Mouse (Mus musculus) spleen, adult 2 months (tissue): ENCODE measurements around the gene Utp11. TPM values are rescaled to one million over a fixed set of nuclear protein-coding genes. Genes with fewer than 3 reads are reported as not detected.
A peak's percentile ranks its signal among the peaks of the same experiment; 100 is the strongest.
"Not testable (repeated sequence)": the region's sequence is repeated elsewhere in the genome, so short reads cannot be mapped to it uniquely, and the experiment has no call there.

ENCODE experiments used
- DNase-seq, 2 experiments: peaks; one replicate each; pipeline versions ENCODE4 v3.0.0 to v3.0.0-alpha.2; 2012 to 2021; ENCODE audit warnings: low spot score in 2 of 2, low read depth in 1 of 2
- H3K27ac ChIP-seq: fragments of 200-500 bp; 2 replicates; pipeline ENCODE4 v1.5.1; 2012; ENCODE audit warnings: low read length, inconsistent platforms; ENCODE audit not compliant: insufficient read depth
- H3K27me3 ChIP-seq: fragments of 200-500 bp; 2 replicates; pipeline ENCODE4 v1.6.1; 2012; ENCODE audit warnings: mild to moderate bottlenecking, moderate library complexity, low read length, inconsistent platforms; ENCODE audit not compliant: control insufficient read depth, insufficient read depth
- H3K36me3 ChIP-seq: fragments of 200-500 bp; 2 replicates; pipeline ENCODE4 v1.6.1; 2012; ENCODE audit warnings: mild to moderate bottlenecking, low read length, inconsistent platforms; ENCODE audit not compliant: control insufficient read depth, insufficient read depth
- H3K4me1 ChIP-seq: fragments of 200-500 bp; 2 replicates; pipeline ENCODE4 v1.6.1; 2011; ENCODE audit warnings: inconsistent platforms; ENCODE audit not compliant: control insufficient read depth, insufficient read depth, insufficient read length
- H3K4me3 ChIP-seq: fragments of 200-500 bp; 2 replicates; pipeline ENCODE4 v1.5.1; 2011; ENCODE audit warnings: mild to moderate bottlenecking, inconsistent platforms; ENCODE audit not compliant: insufficient read depth, insufficient read length; ENCODE audit errors: extremely low read depth
- CTCF ChIP-seq: fragments of 200-500 bp; IDR thresholded peaks from 2 replicates; pipeline ENCODE4 v1.5.1; 2011; ENCODE audit warnings: mild to moderate bottlenecking, inconsistent platforms; ENCODE audit not compliant: insufficient read depth, insufficient read length, insufficient replicate concordance; ENCODE audit errors: extremely low read depth
- POLR2A ChIP-seq: fragments of 200-500 bp; IDR thresholded peaks from 2 replicates; pipeline ENCODE4 v1.6.1; 2011; ENCODE audit warnings: low read depth, low read length, inconsistent platforms
- WGBS: fragments of 180-500 bp; shearing (Covaris S2); methylation state at CpG from one replicate; pipeline ENCODE4 v1.1.7; 2018; 5-methylcytosine and 5-hydroxymethylcytosine counted together
- polyA plus RNA-seq: library from polyadenylated mRNA; depleted of rRNA; stranded (reverse); fragments of >200 nt; gene quantifications from 2 replicates; pipeline ENCODE4 v1.2.3, GENCODE M21; 2012

Gene Utp11
- polyA plus RNA-seq, 1 experiment, result 3.4 TPM

DNA sequence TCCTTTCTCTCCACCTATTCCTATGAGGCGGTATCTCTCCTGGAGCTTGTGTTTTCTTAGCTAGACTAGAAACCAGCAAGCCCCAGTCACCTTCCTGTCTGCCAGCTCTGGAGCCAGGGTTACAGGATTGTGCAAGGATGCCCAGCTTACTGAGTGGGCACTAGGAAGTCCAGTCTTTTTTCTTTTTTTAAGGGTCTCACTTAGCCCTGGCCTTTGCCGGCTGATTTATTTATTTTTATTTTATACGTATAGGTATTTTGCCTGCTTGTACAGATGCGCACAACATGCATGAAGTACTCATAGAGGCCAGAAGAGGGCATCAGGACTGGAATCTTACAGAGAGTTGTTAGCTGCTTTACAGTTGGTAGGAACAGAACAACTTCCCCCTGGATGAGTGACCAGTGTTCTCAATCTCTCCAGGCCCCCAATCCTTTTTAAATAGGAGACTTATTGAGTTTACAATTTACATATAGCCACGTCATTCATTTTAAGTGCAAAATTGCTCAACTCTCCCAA, 17.4 kb upstream of the Utp11 start:
- Histone ChIP-seq H3K27me3 (no peaks in the 10 kb centered on the region), H3K4me3 (no peak overlapping the region), H3K4me1 (peaks cover 15% of the 10 kb centered on the region; the same call in 1 of the 2 replicates), H3K27ac (no peak overlapping the region), H3K36me3 (no peaks in the 10 kb centered on the region)
- DNase-seq, result peak in 1 of 2 experiments; percentile 48
- TF ChIP-seq CTCF (peak; percentile 14; the same call in 1 of the 2 replicates), POLR2A (no peak)
- WGBS, result 4% methylated on average over 5 of the region's 5 CpGs

DNA sequence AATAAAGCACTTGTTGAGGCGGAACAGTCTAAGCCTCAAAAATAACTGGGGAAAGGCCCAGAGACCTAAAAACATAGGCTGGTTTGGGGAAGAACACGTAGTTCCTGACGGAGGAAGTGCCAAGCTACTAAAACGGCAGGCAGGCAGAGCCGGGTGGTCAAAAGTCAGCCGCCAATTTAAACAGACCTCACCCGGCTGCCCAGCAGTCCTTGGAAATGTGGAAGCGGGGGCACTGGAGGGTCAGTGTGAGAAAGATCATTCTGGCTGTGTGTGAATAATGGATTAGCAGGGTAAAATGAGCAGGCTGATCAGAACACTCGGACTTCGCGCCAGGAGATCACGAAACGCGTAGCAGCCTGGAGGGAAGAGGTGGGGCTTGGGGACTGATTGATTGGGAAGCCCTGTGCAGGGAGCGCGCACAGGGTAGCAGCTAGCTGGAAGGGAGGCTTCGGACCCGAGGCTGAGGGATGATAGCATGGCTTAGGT, 16.6 kb upstream of the Utp11 start:
- peak in 1 of 2 experiments; percentile 37 for DNase-seq
- Histone ChIP-seq H3K4me1 (peaks cover 13% of the 10 kb centered on the region; the same call in 1 of the 2 replicates), H3K27ac (peak overlapping the region; percentile 86)

DNA sequence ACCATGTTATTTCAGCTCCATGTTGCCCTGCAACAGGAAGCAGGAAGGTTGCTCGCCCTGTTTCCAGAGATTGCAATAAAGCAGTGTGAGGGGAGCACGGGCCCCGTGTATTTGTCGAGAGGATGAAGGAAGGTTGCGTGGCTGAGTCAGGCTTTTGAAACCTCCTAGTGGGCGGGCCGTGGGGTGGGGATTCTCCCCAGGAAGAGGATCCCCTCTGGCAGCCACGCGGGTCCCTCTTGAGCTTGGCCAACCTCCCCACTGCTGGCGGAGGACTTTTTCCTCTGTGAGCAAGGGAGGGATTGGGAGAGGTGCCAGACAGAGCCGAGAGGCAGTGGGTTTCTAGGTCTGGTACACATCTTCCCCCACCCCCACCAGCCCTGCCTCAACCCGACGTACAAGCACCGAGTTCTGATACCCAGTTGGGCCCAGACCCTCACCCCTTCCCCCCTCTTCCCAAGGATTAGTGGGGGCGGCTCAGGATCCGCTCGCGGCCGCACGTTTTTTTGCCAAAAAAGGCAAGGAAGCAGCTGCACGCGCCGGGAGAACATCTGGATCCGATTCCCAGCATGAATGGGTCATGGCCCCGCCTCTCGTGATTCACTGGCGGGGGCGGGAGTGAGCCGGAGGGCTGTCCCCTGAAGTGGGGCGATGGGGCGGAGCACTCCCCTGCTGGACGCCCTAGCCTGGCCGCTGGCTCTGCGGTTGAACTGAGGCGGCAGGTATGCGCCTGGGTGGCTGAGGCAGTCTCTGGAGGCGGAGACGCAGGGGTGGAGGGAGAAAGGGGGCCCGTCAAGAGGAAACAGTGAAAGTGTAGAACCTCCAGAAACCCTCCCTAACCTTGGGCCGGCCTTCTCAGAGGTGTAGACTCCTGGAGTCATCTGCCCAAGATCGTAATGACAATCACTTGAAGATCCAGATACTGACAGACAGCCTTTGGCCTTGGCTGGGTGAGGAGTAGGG, 15.4 kb upstream of the Utp11 start:
- H3K27me3 ChIP-seq, result no peaks in the 10 kb centered on the region
- peak overlapping the region; percentile 47 for H3K4me3 ChIP-seq
- DNase-seq, result peak in 1 of 2 experiments; percentile 84
- peak overlapping the region; percentile 86 for H3K27ac ChIP-seq
- TF ChIP-seq POLR2A (no peak; the same call in 1 of the 2 replicates), CTCF (0 out of 2 replicates have a peak, but pooled peaks have one; percentile 1)
- WGBS, result 1% methylated on average over 41 of the region's 41 CpGs
- no peaks in the 10 kb centered on the region for H3K36me3 ChIP-seq
- H3K4me1 ChIP-seq, result peaks cover 25% of the 10 kb centered on the region; the same call in 1 of the 2 replicates

More for the DNA sequence above, 16.6 kb upstream of the Utp11 start:
- 4% methylated on average over 18 of the region's 18 CpGs for WGBS
- Histone ChIP-seq H3K36me3 (no peaks in the 10 kb centered on the region), H3K4me3 (peak overlapping the region; percentile 31), H3K27me3 (no peaks in the 10 kb centered on the region)
- TF ChIP-seq POLR2A (no peak), CTCF (no peak)

DNA sequence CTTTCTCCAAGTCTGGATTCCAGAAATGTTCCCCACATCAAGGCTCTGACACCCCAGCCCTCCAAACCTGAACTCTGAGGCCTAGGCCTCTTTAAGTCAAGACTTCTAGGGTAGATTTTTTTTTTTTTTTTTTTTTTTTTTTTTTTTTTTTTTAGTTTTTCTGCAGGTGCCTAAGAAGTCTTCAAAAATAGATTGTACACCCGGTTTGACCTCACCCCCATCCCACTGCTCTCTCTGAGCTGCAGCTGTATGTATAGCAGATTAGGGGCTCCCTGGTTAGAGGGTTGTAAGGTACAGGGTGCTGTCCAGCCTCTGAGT, 14.8 kb upstream of the Utp11 start:
- Histone ChIP-seq H3K4me1 (peaks cover 31% of the 10 kb centered on the region; the same call in 1 of the 2 replicates), H3K27ac (peak overlapping the region; percentile 86)
- H3K4me3 ChIP-seq, H3K27me3 ChIP-seq, DNase-seq, H3K36me3 ChIP-seq: not testable (repeated sequence)
- WGBS, result 0% methylated on average over 1 of the region's 1 CpGs

DNA sequence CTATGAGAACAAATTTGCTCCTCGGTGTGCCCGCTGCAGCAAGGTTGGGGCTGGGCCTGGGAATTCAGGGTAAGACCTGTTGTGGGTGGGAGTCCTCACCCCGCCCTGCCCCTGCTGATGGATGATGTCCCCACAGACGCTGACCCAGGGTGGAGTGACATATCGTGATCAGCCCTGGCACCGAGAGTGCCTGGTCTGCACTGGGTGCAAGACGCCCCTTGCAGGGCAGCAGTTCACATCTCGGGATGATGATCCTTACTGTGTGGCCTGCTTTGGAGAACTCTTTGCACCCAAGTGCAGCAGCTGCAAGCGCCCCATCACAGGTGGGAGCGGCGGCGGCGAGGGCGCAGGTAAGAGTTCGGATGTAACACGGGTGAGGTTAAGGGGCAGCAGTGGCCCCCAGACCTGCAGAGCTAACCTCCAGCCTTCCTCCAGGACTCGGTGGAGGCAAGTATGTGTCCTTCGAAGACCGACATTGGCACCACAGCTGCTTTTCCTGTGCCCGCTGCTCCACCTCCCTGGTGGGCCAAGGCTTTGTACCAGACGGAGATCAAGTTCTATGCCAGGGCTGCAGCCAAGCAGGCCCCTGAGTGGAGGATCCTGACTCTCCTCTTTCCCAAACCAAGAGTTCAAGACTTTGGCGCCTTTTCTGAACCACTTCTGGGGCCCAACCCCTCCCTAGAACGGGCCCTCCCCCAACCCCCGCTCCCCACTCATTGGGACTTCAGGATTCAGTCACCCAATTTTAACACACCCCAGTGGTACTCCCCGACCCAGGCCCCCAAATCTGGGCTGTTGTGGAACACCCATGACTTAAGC, 14.2 kb upstream of the Utp11 start:
- whole genome bisulfite sequencing, result 87% methylated on average over 25 of the region's 25 CpGs
- H3K27me3 ChIP-seq, H3K36me3 ChIP-seq, H3K4me3 ChIP-seq, DNase-seq, H3K27ac ChIP-seq: not testable (repeated sequence)
- H3K4me1 ChIP-seq, result peaks cover 31% of the 10 kb centered on the region; the same call in 1 of the 2 replicates

DNA sequence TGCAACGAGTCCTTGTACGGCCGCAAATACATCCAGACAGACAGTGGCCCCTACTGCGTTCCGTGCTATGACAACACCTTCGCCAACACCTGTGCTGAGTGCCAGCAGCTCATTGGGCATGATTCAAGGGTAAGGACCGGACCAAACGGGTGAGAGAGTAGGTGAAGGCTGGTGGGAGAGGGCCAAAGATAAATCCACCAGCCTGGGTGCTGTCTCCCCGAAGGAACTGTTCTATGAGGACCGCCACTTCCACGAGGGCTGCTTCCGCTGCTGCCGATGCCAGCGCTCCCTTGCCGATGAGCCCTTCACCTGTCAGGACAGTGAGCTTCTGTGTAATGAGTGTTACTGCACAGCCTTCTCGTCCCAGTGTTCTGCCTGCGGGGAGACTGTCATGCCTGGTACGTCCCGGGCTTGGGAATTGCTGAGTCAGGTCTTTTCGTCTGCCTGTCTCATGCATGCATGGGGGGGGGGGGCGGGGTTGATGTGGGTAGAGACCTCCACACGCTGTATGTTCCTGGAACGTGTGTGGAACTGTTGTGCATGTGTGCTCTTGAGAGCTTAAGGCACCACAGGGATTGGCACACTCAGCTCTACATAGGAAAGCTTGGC, 12.4 kb upstream of the Utp11 start:
- H3K4me1 ChIP-seq, result peaks cover 34% of the 10 kb centered on the region
- no peak overlapping the region for H3K27ac ChIP-seq
- H3K27me3 ChIP-seq, result no peaks in the 10 kb centered on the region
- no peaks in the 10 kb centered on the region for H3K36me3 ChIP-seq
- H3K4me3 ChIP-seq, result no peak overlapping the region
- 87% methylated on average over 23 of the region's 23 CpGs for WGBS
- no peak for DNase-seq
- TF ChIP-seq CTCF (no peak), POLR2A (no peak)
